Mouse (Mus musculus): Measurements from ENCODE around the gene Ephb1.

Ephb1 gene

DNA sequence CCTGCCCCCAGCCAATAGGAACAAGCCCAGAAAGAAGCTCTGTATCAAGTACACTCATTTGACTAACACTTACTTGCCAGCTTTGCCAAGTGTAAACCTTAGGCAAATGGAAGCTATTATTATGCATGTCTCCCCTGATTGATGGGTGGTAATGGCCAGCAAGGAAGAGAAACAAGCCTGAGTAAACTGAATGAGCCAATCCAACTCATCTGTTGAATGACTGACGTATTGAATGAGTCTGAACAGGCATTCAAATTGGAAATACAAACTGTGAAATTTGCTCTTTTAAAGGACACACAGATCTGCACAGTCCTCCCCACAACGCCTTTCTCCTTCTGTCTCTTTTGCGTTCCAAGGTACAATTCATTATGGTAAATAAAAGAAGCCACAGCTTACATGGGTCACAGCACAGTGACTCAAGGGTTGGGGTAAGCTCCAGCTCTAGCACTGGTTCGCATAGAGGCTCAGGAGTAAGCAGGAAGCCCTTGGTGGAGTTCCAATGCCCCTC, 119.0 kb downstream of the Ephb1 start:
- no peak for DNase-seq

GRCm38 (mm10) chr9:102231248-102231647, 123.2 kb downstream of the Ephb1 start:
- DNase-seq = peak; percentile 52

DNA sequence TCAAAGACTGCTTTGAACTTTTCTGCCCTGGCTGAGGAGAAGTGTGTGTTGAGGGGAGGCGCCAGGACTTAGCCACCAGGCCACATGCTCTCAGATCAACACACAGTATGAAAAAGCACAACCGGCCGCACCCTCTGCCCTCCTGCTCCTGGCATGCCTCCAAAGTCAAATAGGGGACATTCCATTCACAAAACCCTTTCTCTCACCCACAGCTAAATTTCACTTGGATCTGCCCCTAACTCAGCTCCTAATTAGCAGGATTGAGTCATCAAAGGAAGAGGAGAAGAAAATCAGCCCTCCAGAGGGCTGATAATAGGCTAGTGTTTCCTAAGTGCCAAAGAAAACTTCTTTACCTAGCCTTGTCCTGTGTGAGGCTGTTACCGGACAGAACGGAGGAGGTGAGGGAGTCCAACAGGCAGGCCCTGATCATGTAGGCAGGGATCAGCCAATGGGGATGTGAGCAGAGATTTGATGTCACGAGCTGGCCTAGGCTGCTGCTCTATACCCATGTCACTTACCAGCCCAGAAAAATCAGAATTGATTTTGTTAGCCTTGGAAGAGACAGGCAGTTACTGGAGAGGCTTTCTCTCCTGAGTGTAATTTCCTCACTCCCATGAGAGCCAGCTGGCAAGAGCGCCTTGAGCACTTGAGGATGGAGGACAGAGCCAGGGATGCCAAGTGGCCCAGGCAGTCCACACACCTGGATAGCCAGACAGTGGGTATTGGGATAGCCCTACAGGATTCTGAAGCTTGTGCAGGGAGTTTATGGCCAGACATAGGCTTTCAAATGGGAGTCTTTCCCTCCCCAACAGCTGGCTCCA, 137.5 kb downstream of the Ephb1 start:
- DNase-seq = no peak

- no peak for DNase-seq
Measured at GRCm38 (mm10) chr9:102212036-102212383, 142.5 kb downstream of the Ephb1 start.

- no peak for DNase-seq
Measured at GRCm38 (mm10) chr9:102211296-102212035, 143.0 kb downstream of the Ephb1 start.

DNA sequence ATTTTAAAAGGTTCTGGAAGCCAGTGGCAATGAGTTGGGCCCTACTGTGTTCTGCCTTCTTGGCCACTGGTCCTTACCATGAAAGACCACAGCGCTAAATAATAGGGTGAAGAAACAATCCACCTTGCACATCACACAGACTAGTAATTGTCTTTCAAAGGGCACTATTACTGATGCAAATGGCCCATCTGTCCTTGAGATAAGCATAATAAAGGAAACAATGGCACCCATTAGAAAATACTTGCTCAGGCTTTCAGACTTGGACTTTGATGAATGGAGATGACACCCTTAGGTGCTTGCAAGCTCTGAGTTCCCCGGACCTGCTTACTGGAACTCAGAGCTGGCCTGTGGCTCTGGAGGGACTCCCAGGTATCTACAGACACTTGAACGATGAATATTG, 149.0 kb downstream of the Ephb1 start:
- no peak for DNase-seq

GRCm38 (mm10) chr9:102201867-102202266, 152.6 kb downstream of the Ephb1 start:
- no peak for DNase-seq

GRCm38 (mm10) chr9:102196856-102197255, 157.6 kb downstream of the Ephb1 start:
- DNase-seq = no peak

GRCm38 (mm10) chr9:102194063-102194462, 160.4 kb downstream of the Ephb1 start:
- DNase-seq = no peak

- DNase-seq = no peak
Measured at GRCm38 (mm10) chr9:102192724-102193685, 161.5 kb downstream of the Ephb1 start.

DNA sequence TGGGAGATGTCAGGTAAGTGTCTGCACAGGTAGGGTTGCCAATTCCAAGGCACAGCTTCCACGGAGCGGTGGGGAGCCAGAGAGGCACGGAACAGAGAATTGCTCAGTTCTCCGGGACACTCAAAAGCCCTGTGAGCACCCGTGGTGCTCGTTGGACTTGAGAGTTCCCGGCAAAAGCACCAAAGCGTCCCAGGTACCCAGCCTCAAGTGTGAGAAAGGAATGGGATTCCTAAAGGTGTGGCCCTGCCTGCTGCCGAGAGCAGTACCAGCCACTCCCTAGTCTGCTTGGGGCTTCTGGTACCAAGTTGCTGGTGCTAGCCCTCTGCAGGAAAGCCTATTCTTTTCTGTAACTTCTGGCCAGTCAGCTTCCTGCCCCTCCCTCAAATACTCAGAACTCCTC, 164.4 kb downstream of the Ephb1 start:
- DNase-seq = peak; percentile 39

GRCm38 (mm10) chr9:102189406-102189805, 165.1 kb downstream of the Ephb1 start:
- peak; percentile 89 for DNase-seq

DNA sequence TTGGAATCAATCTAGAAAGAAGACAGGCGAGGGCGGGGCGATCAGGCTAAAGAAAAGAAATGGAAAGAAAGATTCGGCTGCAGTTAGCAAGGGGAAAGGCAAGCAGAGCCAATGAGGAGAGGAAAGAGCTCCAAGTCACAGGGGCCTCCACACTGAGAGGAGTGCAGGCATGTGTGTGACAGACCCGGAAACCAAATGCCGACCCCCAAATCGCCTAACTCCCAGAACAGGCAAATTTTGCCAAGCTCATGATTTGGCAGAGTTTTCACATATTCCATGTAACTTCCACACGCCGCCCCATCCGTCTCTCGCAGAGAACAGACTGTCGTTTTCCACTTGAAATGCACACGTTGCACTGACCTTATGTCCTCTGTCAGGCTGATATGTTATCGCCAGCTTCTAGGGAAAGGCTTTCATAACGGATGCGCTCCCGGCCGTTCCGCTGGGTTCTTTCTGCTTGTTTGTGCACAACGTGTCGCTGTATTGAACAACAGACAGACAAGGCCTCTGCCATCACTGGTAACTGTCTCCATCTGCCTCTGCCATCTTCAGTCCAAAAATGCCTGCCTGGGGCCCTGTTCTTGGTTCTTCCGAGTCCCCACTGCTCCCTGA, 170.7 kb downstream of the Ephb1 start:
- peak; percentile 50 for DNase-seq

GRCm38 (mm10) chr9:102181810-102182490, 172.5 kb downstream of the Ephb1 start:
- no peak for DNase-seq

GRCm38 (mm10) chr9:102181276-102181675, 173.2 kb downstream of the Ephb1 start:
- no peak for DNase-seq

- DNase-seq = no peak
Measured at GRCm38 (mm10) chr9:102180486-102180885, 174.0 kb downstream of the Ephb1 start.

GRCm38 (mm10) chr9:102180070-102180469, 174.4 kb downstream of the Ephb1 start:
- DNase-seq = no peak

GRCm38 (mm10) chr9:102169706-102170105, 184.8 kb downstream of the Ephb1 start:
- no peak for DNase-seq

GRCm38 (mm10) chr9:102155876-102156275, 198.6 kb downstream of the Ephb1 start:
- DNase-seq = no peak

- DNase-seq = no peak
Measured at GRCm38 (mm10) chr9:102139181-102139580, 215.3 kb downstream of the Ephb1 start.

GRCm38 (mm10) chr9:102138671-102139070, 215.8 kb downstream of the Ephb1 start:
- no peak for DNase-seq

DNA sequence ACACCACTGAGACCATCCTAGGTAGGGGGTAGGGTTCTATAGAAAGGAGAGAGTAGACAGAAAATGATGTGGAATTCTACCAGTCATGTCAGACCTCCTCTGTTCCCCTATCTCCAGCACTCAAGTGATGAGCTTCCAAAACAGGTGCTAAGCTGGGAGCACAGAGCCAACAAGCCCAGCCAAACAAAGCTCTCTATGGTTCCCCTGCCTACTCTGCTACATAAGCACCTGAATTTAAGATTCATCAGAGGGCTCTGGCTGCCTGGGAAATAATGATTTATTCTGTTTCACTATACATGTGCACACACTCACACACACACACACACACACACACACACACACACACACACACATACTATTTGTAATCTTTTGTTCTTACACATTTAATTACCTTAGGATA, 216.3 kb downstream of the Ephb1 start:
- DNase-seq = no peak

Data from cerebellum, adult 8-10 months (tissue).